Mouse (Mus musculus) bone marrow, adult 2 months (tissue): Measurements from ENCODE around the gene Per2.

Source experiments
- CTCF ChIP-seq: fragments of 200-500 bp; IDR thresholded peaks from 2 replicates; pipeline ENCODE4 v1.5.1; 2011; ENCODE audit warnings: low read length, control low read depth; ENCODE audit not compliant: control insufficient read depth, insufficient read depth
- POLR2A ChIP-seq: fragments of 200-500 bp; IDR thresholded peaks from 2 replicates; pipeline ENCODE4 v1.6.1; 2011; ENCODE audit warnings: low read depth, mild to moderate bottlenecking, control low read depth, low read length, borderline replicate concordance; ENCODE audit not compliant: control insufficient read depth

- TF ChIP-seq CTCF (no peak), POLR2A (no peak)
These were observed 7.5 kb downstream of the Per2 start for GRCm38 (mm10) chr1:91451547-91452084.
